Mouse (Mus musculus) heart, postnatal 0 days (tissue): ENCODE data around the gene Hmga2. TPM values are rescaled to one million over a fixed set of nuclear protein-coding genes. Genes with fewer than 3 reads are reported as not detected.

ENCODE experiments used
- ATAC-seq: fragments of 200-750 bp; cut with Nextera tagmentation; 2 replicates; pipeline ENCODE4 v1.8.0; 2017; ENCODE audit warnings: low read depth, moderate number of reproducible peaks, moderate library complexity; ENCODE audit not compliant: insufficient read depth
- DNase-seq: peaks from one replicate; pipeline ENCODE4 v3.0.0-alpha.2; 2016; ENCODE audit warnings: low spot score
- H3K27ac ChIP-seq: fragments of 300-500 bp; sonication (generic); 2 replicates; pipeline ENCODE4 v1.5.1; 2014; ENCODE audit warnings: low read depth, mild to moderate bottlenecking
- H3K27me3 ChIP-seq: fragments of 300-500 bp; sonication (generic); 2 replicates; pipeline ENCODE4 v1.6.1; 2014; ENCODE audit warnings: low read length, mixed read lengths; ENCODE audit not compliant: control insufficient read depth, insufficient read depth
- H3K36me3 ChIP-seq: fragments of 300-500 bp; sonication (generic); replicated peaks from 2 replicates; pipeline ENCODE4 v1.6.1; 2014; ENCODE audit warnings: low read length, mixed read lengths; ENCODE audit not compliant: control insufficient read depth, insufficient read depth
- H3K4me1 ChIP-seq: fragments of 300-500 bp; sonication (generic); 2 replicates; pipeline ENCODE4 v1.6.1; 2014; ENCODE audit warnings: antibody characterized with exemption; ENCODE audit not compliant: control insufficient read depth, insufficient read depth
- H3K4me2 ChIP-seq: fragments of 300-500 bp; sonication (generic); 2 replicates; pipeline ENCODE4 v1.6.1; 2014; ENCODE audit warnings: low read depth, mild to moderate bottlenecking, low read length, moderate library complexity
- H3K4me3 ChIP-seq: fragments of 300-500 bp; sonication (generic); 2 replicates; pipeline ENCODE4 v1.5.1; 2014; ENCODE audit warnings: low read depth, low read length
- H3K9ac ChIP-seq: fragments of 300-500 bp; sonication (generic); replicated peaks from 2 replicates; pipeline ENCODE4 v1.6.1; 2014; ENCODE audit warnings: low read depth, low read length, mixed read lengths
- H3K9me3 ChIP-seq: fragments of 300-500 bp; sonication (generic); replicated peaks from 2 replicates; pipeline ENCODE4 v1.6.1; 2016; ENCODE audit warnings: low read length; ENCODE audit not compliant: control insufficient read depth
- CTCF ChIP-seq: IDR thresholded peaks from 2 replicates; pipeline ENCODE4 v1.5.1; 2016; ENCODE audit warnings: antibody characterized with exemption, control low read depth, low read depth
- EP300 ChIP-seq: IDR thresholded peaks from 2 replicates; pipeline ENCODE4 v1.6.1; 2016; ENCODE audit warnings: antibody characterized with exemption, low read depth
- WGBS: fragments of 180-500 bp; shearing (Covaris S2); extraction: QIAGEN DNeasy Blood & Tissue Kit; methylation state at CpG from one replicate; pipeline ENCODE4 v1.1.7; 2014; 5-methylcytosine and 5-hydroxymethylcytosine counted together
- polyA plus RNA-seq: library from polyadenylated mRNA; unstranded; fragments of >200 nt; fragmentation: Nextera tagmentation; extraction: Ambion mirVana; gene quantifications from 2 replicates; pipeline ENCODE4 v1.2.1, GENCODE M21; 2015
- total RNA-seq: library from RNA; depleted of rRNA; stranded (reverse); fragments of >200 nt; gene quantifications from 2 replicates; pipeline ENCODE4 v1.2.3, GENCODE M21; 2014; ENCODE audit warnings: low replicate concordance

The Hmga2 gene
- total and polyA plus RNA-seq, 2 experiments from 2014 or later, result 0.53 to 1.0 TPM

GRCm38 (mm10) chr10:120430422-120430821 is 45.8 kb downstream of the Hmga2 start:
- 77% methylated on average over 7 of the region's 7 CpGs for WGBS
- DNase-seq, result no peak
- Histone ChIP-seq H3K27ac (no peak overlapping the region), H3K9ac (no peak overlapping the region), H3K27me3 (no peaks in the 10 kb centered on the region), H3K4me1 (0 out of 2 replicates have a peak, but pooled peaks cover 8% of the 10 kb centered on the region), H3K36me3 (no peaks in the 10 kb centered on the region), H3K4me3 (no peak overlapping the region), H3K9me3 (no peaks in the 10 kb centered on the region), H3K4me2 (no peak overlapping the region)
- no peak for ATAC-seq
- no peak for TF ChIP-seq CTCF
- TF ChIP-seq EP300, result no peak

- TF ChIP-seq EP300 (no peak), CTCF (no peak)
- H3K9me3 ChIP-seq, result no peaks in the 10 kb centered on the region
- H3K27ac ChIP-seq, result no peak overlapping the region
- no peak overlapping the region for H3K4me3 ChIP-seq
- H3K4me2 ChIP-seq, result no peak overlapping the region
- DNase-seq (no peak), ATAC-seq (no peak)
- H3K36me3 ChIP-seq, result no peaks in the 10 kb centered on the region
- no peak overlapping the region for H3K9ac ChIP-seq
- no peaks in the 10 kb centered on the region for H3K27me3 ChIP-seq
- 0 out of 2 replicates have a peak, but pooled peaks cover 8% of the 10 kb centered on the region for H3K4me1 ChIP-seq
- 83% methylated on average over 5 of the region's 5 CpGs for WGBS
Measured at GRCm38 (mm10) chr10:120429758-120430259, 46.5 kb downstream of the Hmga2 start.

DNA sequence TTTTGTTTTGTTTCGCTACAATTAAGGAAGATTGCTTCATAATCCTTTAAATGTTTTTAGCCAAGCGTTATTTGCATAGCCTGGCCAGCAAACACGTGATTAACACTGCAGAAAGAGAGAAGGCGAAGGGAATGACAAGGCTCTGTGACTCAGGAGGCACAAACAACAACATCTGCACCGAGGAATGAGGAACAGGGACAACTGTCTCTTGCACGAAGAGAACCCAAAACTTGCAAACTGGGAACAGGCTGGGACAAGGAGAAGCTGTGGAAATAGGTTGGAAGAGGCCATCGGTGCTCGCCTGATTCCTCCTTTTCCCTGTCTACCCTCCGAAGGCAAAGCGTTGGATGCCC is 47.1 kb downstream of the Hmga2 start:
- Histone ChIP-seq H3K27ac (peak overlapping the region; percentile 8; the same call in 1 of the 2 replicates), H3K9me3 (no peaks in the 10 kb centered on the region), H3K27me3 (no peaks in the 10 kb centered on the region), H3K4me3 (no peak overlapping the region), H3K36me3 (no peaks in the 10 kb centered on the region), H3K9ac (no peak overlapping the region), H3K4me2 (peak overlapping the region; percentile 55), H3K4me1 (0 out of 2 replicates have a peak, but pooled peaks cover 8% of the 10 kb centered on the region)
- 75% methylated on average over 10 of the region's 10 CpGs for WGBS
- ATAC-seq (no peak), DNase-seq (no peak)
- TF ChIP-seq EP300, result no peak
- TF ChIP-seq CTCF, result no peak

- Histone ChIP-seq H3K9me3 (no peaks in the 10 kb centered on the region), H3K4me3 (peak overlapping the region; percentile 22), H3K27me3 (no peaks in the 10 kb centered on the region), H3K4me1 (0 out of 2 replicates have a peak, but pooled peaks cover 8% of the 10 kb centered on the region), H3K4me2 (peak overlapping the region; percentile 55), H3K9ac (no peak overlapping the region), H3K36me3 (no peaks in the 10 kb centered on the region), H3K27ac (peak overlapping the region; percentile 8)
- WGBS, result 63% methylated on average over 33 of the region's 33 CpGs
- TF ChIP-seq CTCF, result no peak
- TF ChIP-seq EP300, result no peak
- ATAC-seq (peak; percentile 41; the same call in 1 of the 2 replicates), DNase-seq (peak; percentile 30)
Measured at GRCm38 (mm10) chr10:120428430-120429198, 47.7 kb downstream of the Hmga2 start.

- no peaks in the 10 kb centered on the region for H3K27me3 ChIP-seq
- no peaks in the 10 kb centered on the region for H3K9me3 ChIP-seq
- TF ChIP-seq EP300 (no peak), CTCF (no peak)
- DNase-seq, result peak; percentile 31
- no peak overlapping the region for H3K27ac ChIP-seq
- no peak for ATAC-seq
- no peak overlapping the region for H3K4me2 ChIP-seq
- H3K36me3 ChIP-seq, result no peaks in the 10 kb centered on the region
- no peak overlapping the region for H3K9ac ChIP-seq
- no peak overlapping the region for H3K4me3 ChIP-seq
- H3K4me1 ChIP-seq, result peaks cover 22% of the 10 kb centered on the region
- WGBS, result 67% methylated on average over 14 of the region's 14 CpGs
Measured at GRCm38 (mm10) chr10:120426086-120426610, 50.1 kb downstream of the Hmga2 start.
